Mouse (Mus musculus) embryo, embryonic 10 days (tissue): ENCODE results near the gene Prkag2.
"Not testable (repeated sequence)": the region's sequence is repeated elsewhere in the genome, so short reads cannot be mapped to it uniquely, and the experiment has no call there.

ENCODE experiments used
- DNase-seq: peaks from one replicate; pipeline ENCODE4 v3.0.0-alpha.2; 2015; ENCODE audit warnings: low spot score

The Prkag2 gene

GRCm38 (mm10) chr5:24869796-24870289 is 230.6 kb downstream of the Prkag2 start:
- no peak for DNase-seq

DNA sequence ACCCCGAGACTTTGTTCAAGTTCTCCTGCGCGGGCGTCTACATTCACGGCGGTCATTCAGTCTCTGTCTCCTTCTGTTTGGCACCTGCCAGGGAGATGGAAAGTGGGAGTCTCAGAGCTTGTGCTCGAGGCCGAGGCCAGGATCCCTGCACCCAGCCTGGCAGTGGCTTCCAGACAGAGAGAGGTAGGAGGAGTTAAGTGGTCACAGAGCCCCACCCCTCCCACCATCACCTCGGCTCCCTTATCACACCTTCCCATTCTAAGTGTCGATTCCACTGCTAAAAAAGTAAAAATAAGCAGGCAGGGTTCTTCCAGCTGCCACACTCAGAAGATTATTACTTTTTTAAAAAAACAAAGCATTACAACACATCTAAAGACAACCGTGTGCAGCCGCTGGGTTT is 236.6 kb downstream of the Prkag2 start:
- DNase-seq = no peak

- DNase-seq = no peak
These were observed 239.0 kb downstream of the Prkag2 start for GRCm38 (mm10) chr5:24861449-24861930.

- DNase-seq = no peak
These were observed 239.6 kb downstream of the Prkag2 start for GRCm38 (mm10) chr5:24860635-24861448.

GRCm38 (mm10) chr5:24859771-24860540 is 240.5 kb downstream of the Prkag2 start:
- no peak for DNase-seq

DNA sequence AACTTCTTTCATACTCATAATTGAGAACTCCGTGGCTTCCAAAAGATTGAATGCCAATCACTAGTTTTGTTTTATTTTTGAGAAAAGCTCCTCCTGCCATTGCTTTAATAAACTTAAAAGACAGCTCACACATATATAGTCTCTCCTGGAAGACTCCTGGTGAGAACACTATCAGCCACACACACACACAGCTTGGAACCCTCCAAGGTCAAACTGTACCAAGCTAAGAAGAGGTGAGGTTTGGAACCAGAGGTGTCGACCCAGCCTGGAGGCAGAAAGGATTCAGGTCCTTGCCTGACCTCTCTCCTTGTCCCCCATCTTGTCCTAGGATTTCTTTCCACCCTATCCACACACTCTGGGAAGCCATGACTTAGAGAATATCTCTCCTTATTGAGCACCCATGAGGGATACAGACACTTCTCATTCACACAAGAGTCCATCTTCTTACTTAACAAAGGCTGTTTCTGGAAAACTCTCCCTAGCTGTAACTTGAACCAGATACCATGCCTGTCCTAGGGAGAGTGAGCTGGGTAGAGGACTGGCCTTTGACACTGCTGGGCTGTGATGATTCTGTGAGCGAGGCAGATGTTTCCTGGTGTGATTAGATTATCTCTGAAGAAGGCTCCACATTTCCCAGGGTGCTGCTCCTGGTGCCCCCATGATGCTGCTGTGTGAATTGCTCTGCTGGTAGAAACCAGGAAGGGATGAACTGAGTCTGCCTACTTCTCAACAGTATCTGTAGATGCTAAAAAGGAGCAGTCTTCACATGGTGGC is 245.4 kb downstream of the Prkag2 start:
- no peak for DNase-seq

- DNase-seq = no peak
These were observed 246.2 kb downstream of the Prkag2 start for GRCm38 (mm10) chr5:24854256-24854655.

GRCm38 (mm10) chr5:24848261-24848660 is 252.2 kb downstream of the Prkag2 start:
- not testable (repeated sequence) for DNase-seq

GRCm38 (mm10) chr5:24843841-24844240 is 256.6 kb downstream of the Prkag2 start:
- DNase-seq = no peak

DNA sequence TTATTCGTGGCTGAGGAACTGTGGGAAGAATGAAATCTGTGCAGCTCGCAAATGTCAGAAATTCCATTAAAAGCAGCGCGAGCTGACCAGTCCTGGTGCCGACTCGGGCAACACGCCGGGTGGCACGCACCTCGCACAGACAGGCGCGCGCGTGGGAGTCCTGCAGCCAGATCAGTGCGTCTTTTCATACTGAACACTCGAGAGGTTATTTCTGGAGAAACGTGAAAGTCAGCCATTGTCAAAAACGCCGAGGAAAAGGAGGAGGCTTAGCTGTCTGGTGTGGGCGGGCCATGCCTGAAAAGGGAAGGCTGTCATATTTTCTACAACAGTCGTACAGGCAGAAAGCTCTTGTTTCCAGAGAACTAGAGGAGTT is 257.4 kb downstream of the Prkag2 start:
- DNase-seq = no peak

- peak; percentile 100 for DNase-seq
These were observed 258.0 kb downstream of the Prkag2 start, which contains the start of gene Rheb for GRCm38 (mm10) chr5:24842274-24843102. Gene Rheb (minus strand): TSS chr5:24842624.

- DNase-seq = no peak
These were observed 258.7 kb downstream of the Prkag2 start for GRCm38 (mm10) chr5:24841662-24842273.

- DNase-seq = peak; percentile 16
These were observed 259.4 kb downstream of the Prkag2 start for GRCm38 (mm10) chr5:24840975-24841431.

- no peak for DNase-seq
These were observed 266.0 kb downstream of the Prkag2 start for GRCm38 (mm10) chr5:24834491-24834890.

DNA sequence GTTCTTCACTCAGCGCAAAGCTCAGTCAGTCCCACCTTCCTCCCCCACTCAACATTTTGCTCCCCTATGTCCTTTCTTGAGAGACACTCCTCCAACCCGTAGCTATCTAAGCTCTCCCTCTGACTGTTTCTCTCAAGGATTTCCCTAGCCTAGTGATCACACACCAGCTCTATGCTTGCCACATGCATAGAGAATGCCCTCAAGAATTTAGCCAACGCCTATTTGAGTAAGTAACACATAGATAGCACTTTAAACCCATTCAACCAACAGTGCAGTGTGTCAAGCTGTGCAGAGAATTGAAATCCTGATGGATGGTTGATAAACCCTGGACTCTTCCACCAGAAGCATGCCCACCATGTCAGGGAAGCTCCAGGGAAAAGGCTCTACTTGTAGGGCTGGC is 268.5 kb downstream of the Prkag2 start:
- DNase-seq = no peak

DNA sequence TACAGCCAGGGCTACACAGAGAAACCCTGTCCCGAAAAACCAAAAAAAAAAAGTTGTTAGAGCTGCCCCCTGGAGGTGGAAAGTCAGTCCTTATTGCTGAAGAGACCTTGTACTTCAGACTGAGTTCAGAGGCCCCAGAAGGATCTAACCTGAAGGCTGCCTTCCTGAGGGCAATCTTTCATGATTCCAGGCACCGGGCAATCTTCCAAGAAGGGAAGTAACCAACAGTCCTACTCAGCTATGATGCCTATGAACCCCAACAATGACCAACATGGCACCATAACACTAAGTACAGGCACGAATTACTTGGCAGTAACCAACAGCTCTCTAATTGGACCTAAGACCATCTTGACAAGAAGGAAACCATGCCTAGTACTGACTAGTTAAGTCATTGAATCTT is 272.0 kb downstream of the Prkag2 start:
- DNase-seq = no peak

- no peak for DNase-seq
These were observed 273.3 kb downstream of the Prkag2 start for GRCm38 (mm10) chr5:24827173-24827572.

DNA sequence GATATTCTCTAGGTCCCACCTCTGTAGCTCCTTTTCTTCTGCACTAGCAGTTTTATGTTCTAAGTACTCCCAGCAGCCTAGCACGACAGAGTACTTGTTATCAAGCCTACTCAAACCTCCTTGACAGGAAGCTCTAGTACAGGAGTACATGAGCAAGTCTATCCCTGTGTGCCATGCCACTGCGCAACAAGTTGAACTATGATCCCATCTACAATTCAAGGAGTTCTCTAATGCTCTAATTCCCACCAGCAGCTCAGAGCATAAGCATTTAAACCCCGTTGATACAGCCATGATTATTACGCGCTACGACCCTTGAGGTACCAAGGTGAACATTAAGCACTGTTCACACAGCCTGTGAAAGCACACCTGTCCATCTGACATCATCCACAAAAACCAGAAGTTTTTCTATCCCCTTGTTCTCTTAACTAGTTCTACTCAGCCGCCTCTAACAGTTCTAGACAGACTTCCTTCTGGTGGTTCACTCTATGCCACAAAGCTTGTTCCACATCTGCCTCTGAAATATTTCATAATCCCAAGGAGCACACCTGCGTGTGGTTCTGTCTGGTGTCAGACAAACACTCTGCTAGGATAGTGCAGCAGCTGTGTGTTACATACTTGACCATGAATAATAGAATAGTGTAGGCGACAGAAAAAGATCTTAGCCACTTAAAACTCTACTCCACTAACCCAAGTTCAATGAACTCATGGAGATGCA is 274.2 kb downstream of the Prkag2 start:
- no peak for DNase-seq

GRCm38 (mm10) chr5:24825365-24826055 is 274.9 kb downstream of the Prkag2 start:
- no peak for DNase-seq
